Mouse (Mus musculus) stomach, postnatal 0 days (tissue): ENCODE data around the gene Tmem63c.

Source experiments
- CTCF ChIP-seq: IDR thresholded peaks from 2 replicates; pipeline ENCODE4 v1.5.1; 2016; ENCODE audit warnings: antibody characterized with exemption, low read depth, mild to moderate bottlenecking, moderate library complexity
- EP300 ChIP-seq: optimal IDR thresholded peaks from 2 replicates; pipeline ENCODE3; 2016; ENCODE audit warnings: antibody characterized with exemption

GRCm38 (mm10) chr12:87040857-87041256, 19.7 kb downstream of the Tmem63c start:
- no peak for TF ChIP-seq CTCF
- TF ChIP-seq EP300: no peak
